Mouse (Mus musculus): ENCODE measurements around the gene A430078G23Rik.

DNA sequence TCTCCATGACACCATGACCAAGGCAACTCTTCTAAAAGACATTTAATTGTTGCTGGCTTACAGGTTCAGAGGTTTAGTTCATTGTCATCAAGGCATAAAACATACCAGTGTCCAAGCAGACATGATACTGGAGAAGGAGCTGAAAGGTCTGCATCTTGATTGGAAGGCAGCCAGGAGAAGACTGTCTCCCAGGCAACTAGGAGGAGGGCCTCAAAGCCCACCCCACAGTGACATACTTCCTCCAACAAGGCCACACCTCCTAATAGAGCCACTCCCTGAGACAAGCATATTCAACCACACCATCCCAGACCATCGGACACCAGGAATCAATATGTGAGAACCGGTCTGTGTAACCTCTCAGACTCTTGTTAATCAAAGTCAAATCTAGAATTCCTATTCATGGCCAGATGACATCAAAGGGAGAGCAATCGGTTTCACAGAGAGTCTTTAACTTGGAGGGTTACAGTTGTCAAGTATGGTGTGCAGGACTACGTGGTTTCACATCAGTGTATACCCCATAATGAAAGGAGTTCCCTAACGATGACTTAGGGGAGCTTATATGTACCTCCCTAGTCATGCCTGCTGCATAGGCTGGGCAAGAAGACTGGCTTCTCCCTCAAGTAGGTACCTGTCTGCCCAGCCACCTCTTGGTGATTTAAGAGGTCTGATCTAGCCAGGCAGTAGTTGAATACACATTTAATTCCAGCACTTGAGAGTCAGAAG is 6.4 kb upstream of the A430078G23Rik start:
- TF ChIP-seq CTCF (IDR thresholded peaks at IDR 0.05; ENCODE audit: low read depth, low read length) (no peak), GATA1 (IDR thresholded peaks at IDR 0.05; ENCODE audit: borderline replicate concordance, low read length) (no peak), TAL1 (conservative IDR thresholded peaks at IDR 0.05; ENCODE audit: low read depth, low read length) (no peak), POLR2AphosphoS5 (IDR thresholded peaks at IDR 0.05; ENCODE audit: insufficient replicate concordance, low read depth, low read length) (no peak)

Data from G1E (cell line).